Mouse (Mus musculus) spleen, adult 12 weeks (tissue): ENCODE data around the gene Cit.
"Not testable (repeated sequence)": the region's sequence is repeated elsewhere in the genome, so short reads cannot be mapped to it uniquely, and the experiment has no call there.

Experiments used
- DNase-seq: peaks from one replicate; pipeline ENCODE4 v3.0.0; 2022; ENCODE audit warnings: low spot score

Cit gene

GRCm38 (mm10) chr5:115844766-115845634, at the start of gene Cit:
Gene Cit (plus strand): TSS chr5:115845278.
- peak; percentile 80 for DNase-seq

DNA sequence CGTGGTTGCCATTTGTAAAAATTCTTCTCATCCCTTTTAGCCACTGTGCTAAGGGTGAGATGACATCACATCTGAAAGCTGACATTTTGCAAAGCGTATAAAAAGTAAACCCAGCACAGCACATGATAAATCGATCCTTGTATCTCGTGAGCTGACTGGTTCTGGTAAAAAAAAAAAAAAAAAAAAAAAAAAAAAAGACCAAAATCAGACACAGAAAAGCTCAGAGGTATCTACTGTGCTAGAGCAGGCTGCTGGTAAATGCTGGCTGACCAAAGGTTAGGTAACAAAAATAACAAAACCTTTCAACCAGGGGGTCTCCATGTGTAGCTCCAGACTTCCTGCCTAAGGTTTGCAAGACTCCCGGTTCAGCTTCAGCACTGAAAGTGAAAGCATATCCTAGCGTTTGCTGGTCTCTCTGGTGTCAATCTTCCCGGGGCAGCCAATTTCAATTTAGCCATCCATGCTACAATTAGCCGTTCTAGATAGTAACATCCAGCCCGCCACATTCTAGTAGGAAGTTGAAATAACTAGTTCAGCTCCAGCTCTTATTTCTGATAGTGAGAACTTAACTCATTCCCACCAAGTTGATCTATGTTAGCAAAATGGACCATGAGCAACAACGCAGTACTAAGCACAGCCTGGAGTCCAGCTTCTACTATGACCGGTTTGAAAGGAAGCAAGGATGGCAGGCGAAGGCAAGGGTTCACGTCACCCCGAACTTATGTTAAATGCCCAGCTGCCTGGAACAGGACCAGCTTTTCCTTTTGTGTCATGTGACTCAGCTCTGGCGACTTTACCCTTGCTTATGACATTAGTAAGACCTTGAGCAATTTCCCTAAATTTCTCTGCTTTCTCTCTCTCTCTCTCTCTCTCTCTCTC, 45.8 kb upstream of the Cit start:
- DNase-seq, result no peak

DNA sequence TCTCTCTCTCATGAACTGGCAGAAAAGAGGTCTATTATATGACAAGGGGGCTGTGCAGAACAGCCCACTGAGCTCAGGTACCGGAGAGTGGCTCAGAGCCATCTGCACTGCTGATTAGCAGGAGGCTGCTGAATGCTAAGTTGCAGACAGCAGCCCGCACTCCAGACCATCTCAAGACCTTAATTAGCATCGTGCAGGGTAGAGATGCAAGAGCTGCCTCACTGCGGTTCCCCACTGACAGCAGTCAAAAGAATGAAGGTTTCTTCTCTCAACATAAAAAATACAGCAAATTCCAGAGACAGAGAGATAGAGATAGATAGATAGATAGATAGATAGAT, 45.2 kb upstream of the Cit start:
- DNase-seq, result no peak

GRCm38 (mm10) chr5:115812262-115812661, 32.8 kb upstream of the Cit start:
- no peak for DNase-seq

GRCm38 (mm10) chr5:115817022-115817421, 28.1 kb upstream of the Cit start:
- DNase-seq, result no peak

DNA sequence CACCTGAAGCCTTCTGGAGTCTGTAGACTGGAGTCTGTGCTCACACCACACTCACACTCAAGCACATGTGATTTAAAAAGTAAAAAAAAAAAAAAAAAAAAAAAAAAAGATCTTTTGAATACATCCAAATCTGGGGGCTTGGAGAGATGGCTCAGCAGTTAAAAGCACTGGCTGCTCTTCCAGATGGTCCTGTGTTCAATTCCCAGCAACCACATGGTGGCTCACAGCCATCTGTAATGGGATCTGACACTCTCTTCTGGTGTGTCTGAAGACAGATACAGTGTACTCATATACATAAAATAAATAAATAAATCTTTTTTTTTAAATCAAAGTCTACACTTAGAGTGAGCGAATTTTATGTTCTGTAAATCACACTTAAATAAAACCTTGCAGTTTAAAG, 27.4 kb upstream of the Cit start:
- DNase-seq, result not testable (repeated sequence)

- DNase-seq, result no peak
Observed at GRCm38 (mm10) chr5:115819966-115820365, 25.1 kb upstream of the Cit start.

DNA sequence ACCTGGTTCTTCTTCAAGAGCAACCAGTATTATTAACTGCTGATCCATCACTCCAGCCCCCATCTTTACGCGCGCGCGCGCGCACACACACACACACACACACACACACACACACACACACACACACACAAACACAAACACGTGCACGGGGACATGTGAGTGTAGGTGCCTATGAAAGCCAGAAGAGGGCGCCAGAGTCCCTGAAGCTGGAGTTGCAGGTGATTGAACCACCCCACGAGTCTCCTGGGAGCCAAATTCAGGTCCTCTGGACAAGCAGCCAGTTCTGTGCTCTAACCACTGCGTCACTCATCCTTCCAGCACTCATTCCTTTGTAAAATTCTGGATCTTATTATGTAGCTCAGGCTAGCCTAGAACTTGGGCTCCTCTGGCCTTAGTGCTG, 23.9 kb upstream of the Cit start:
- DNase-seq, result no peak

GRCm38 (mm10) chr5:115821910-115822309, 23.2 kb upstream of the Cit start:
- no peak for DNase-seq

- no peak for DNase-seq
Observed at GRCm38 (mm10) chr5:115832754-115833153, 12.3 kb upstream of the Cit start.

GRCm38 (mm10) chr5:115833806-115834205, 11.3 kb upstream of the Cit start:
- not testable (repeated sequence) for DNase-seq

DNA sequence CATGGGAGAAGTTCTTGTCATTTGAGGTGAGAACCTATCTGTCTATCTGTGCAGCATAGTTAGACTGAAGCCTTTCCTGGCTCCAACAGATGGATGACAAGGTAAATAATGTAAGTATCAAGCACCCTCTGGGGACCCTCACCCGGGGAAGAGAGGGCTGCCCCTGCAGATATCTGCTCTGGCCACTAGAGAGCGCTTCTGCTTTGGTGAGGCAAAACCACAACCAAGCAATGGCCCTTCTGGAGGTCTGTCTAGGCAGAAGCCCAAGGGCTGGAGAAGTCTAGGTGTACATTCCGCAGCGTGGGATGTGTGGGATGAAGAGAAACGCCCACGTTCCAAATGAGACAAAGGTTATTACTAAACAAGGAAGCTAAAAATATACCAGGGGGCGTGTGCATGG, 9.8 kb upstream of the Cit start:
- DNase-seq, result no peak

GRCm38 (mm10) chr5:115838059-115838458, 7.0 kb upstream of the Cit start:
- no peak for DNase-seq

DNA sequence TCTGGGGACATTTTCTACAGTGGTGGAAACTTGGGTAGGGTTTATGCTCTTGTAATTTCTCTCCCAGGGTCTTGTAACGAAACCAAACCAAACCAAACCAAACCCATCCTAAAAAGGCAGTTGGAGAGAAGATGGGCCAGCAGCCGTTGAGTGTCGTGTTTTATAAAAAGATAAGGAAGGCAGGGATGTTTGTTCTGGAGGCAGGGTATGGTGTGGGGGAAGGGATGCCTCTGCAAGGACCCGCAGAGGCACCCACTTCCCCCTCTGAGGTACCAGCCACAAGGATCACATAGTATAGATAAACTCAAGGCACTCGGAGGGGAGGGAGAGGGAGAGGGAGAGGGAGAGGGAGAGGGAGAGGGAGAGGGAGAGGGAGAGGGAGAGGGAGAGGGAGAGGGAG, 4.6 kb upstream of the Cit start:
- no peak for DNase-seq

DNA sequence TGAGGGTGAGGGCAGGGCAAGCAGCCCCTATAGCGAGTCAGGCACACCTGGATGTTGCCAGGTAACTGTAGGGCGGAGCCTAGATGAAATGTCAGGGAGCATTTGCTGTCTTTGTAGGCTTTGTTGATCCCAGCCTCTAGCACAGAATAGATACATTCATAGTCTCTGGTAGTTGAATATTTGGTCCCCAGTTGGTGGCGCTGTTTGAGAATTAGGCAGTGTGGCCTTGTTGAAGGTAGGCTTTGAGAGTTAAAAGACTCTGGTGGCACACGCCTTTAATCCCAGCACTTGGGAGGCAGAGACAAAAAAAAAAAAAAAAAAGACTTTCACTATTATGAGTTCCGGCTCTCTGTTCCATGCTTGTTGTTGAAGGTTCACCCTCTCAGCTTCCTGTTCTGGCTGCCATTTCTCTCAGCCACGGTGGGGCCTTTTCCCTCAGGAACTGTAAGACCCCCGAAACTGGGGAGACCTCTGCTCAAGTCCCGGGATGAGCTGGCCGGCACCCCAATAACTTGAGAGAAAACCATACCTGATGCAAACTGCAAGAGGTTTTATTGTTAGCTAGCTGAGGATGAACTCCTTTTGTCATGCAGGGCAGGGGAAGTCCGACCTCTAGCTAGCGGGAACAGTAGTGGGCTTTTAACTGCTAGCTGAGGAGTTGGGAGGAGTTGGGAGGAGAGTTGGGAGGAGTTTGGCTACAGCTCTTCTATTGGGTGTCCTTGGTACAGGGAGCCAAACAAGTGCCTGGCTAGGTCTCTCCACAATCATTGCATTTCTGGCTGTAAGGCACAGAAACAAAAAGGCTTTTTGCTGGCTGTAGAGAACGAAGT, 3.9 kb upstream of the Cit start:
- DNase-seq, result no peak

GRCm38 (mm10) chr5:115844368-115844765, 711 bp upstream of the Cit start:
- no peak for DNase-seq

- DNase-seq, result no peak
Observed at GRCm38 (mm10) chr5:115845635-115846174, 627 bp downstream of the Cit start.

DNA sequence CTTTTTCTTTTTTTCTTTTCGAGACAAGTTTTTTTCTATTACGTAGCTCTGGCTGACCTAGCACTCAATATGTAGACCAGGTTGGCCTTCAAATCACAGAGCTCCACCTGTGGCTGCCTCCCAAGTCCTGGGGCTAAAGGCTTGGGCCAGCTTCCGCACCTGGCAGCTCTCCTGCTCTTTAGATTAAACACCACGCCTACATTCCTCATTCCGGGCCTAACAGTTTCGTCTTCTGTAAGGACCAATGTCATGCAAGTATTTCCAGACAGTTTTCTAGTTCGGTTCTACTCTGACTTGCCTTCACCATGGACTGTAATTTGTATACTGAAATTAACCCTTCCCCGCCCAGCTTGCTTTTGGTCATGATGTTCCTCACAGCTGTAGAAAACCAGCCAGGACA, 2.1 kb downstream of the Cit start:
- DNase-seq, result no peak

DNA sequence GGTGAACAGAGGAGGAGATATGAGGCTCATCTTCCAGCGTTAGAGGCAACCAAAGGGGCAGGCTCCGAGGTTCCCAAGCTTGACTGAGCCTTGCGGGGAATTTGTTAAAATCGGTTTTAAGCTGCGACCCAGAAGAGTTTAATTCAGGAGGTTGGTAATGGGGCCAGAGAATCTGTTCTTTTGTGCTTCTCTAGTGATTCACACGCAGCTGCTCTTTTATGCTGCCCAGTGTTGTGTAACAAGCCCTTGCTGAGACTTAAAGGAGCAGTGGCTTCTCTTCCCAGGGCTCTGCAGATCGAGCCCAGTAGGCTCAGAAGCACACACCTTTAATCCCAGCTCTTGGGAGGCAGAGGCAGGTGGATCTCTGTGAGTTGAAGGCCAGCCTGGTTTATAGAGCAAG, 3.4 kb downstream of the Cit start:
- DNase-seq, result no peak

- DNase-seq, result no peak
Observed at GRCm38 (mm10) chr5:115849263-115849829, 4.3 kb downstream of the Cit start.

DNA sequence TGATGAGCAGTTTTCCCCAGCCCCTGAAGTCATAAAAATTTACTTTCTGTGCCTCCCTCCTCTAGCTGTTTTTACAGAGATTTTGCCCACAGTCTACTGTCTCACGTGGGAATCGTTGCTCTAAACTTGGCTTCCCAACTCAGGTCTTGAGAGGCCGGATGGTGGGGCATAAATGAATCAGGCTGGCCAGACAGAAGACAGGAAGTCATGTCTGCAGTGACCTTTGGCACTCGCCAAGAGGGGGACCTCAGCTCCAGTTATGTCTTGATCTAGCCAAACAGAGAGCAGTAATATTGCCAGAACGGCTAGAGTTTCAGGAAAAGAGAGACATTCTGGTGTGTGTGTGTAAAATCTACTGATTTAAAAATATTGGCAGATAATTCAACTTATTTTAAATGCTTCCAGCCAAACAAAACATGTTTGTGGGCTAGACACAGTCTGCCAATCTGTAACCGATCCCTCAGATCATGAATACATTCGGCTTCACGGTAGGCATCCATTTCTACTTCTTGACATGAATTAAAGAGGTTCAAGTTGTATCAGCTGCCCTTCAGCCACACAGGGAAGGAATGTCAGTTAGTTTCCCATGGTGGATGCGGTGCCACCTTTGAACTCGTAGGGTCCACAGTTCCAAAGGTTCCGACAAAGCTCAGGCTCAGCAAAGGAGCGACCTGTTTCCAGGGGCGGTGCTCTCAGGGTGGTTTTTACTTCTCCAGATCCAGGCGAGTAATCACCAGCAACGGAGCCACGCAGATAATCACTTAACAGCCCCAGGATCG, 5.4 kb downstream of the Cit start:
- no peak for DNase-seq
